Mouse (Mus musculus) megakaryocyte, adult 5-6 weeks (primary cell): ENCODE results near the gene Lmln. TPM values are rescaled to one million over a fixed set of nuclear protein-coding genes. Genes with fewer than 3 reads are reported as not detected.
A peak's percentile ranks its signal among the peaks of the same experiment; 100 is the strongest.
"Not testable (repeated sequence)": the region's sequence is repeated elsewhere in the genome, so short reads cannot be mapped to it uniquely, and the experiment has no call there.

Experiments used
- ATAC-seq: 2 replicates; pipeline ENCODE4 v1.8.0; 2016; ENCODE audit warnings: mild to moderate bottlenecking, inconsistent platforms; ENCODE audit not compliant: poor library complexity, severe bottlenecking
- total RNA-seq, 2 experiments: library from RNA; stranded (forward) in 1 of 2; stranded (reverse) in 1 of 2; fragments of 153-499, 151-499 nt in 1 of 2; fragments of 221-1000, 200-1000 nt in 1 of 2; gene quantifications; 2 replicates each; pipeline versions ENCODE4 v1.2.3 to v1.2.4; 2015 to 2017

The Lmln gene
- total RNA-seq, 2 experiments from 2014 or later: 1.6 to 2.6 TPM

- ATAC-seq: no peak; the same call in 1 of the 2 replicates
Measured at GRCm38 (mm10) chr16:33056786-33057185, 5.5 kb upstream of the Lmln start.

GRCm38 (mm10) chr16:33058033-33058432 is 4.3 kb upstream of the Lmln start:
- no peak for ATAC-seq

- not testable (repeated sequence) for ATAC-seq
Measured at GRCm38 (mm10) chr16:33058656-33059055, 3.7 kb upstream of the Lmln start.

- ATAC-seq: no peak
Measured at GRCm38 (mm10) chr16:33059471-33059870, 2.9 kb upstream of the Lmln start.

GRCm38 (mm10) chr16:33060926-33061325 is 1.4 kb upstream of the Lmln start:
- no peak for ATAC-seq

GRCm38 (mm10) chr16:33061400-33061799 is 921 bp upstream of the Lmln start:
- ATAC-seq: no peak

- ATAC-seq: peak; percentile 22
Measured at GRCm38 (mm10) chr16:33062682-33063131, 386 bp downstream of the Lmln start.

GRCm38 (mm10) chr16:33063267-33063666 is 946 bp downstream of the Lmln start:
- ATAC-seq: no peak

GRCm38 (mm10) chr16:33064636-33065035 is 2.3 kb downstream of the Lmln start:
- ATAC-seq: no peak

- ATAC-seq: no peak
Measured at GRCm38 (mm10) chr16:33070928-33071327, 8.6 kb downstream of the Lmln start.

- ATAC-seq: no peak
Measured at GRCm38 (mm10) chr16:33072871-33073557, 10.7 kb downstream of the Lmln start.

GRCm38 (mm10) chr16:33074967-33075366 is 12.6 kb downstream of the Lmln start:
- no peak for ATAC-seq

GRCm38 (mm10) chr16:33076078-33076477 is 13.8 kb downstream of the Lmln start:
- ATAC-seq: no peak

- ATAC-seq: peak; percentile 78
Measured at GRCm38 (mm10) chr16:33077069-33077627, 14.8 kb downstream of the Lmln start.

GRCm38 (mm10) chr16:33080063-33080462 is 17.7 kb downstream of the Lmln start:
- ATAC-seq: peak; percentile 65

GRCm38 (mm10) chr16:33082951-33083350 is 20.6 kb downstream of the Lmln start:
- ATAC-seq: no peak

- no peak for ATAC-seq
Measured at GRCm38 (mm10) chr16:33083996-33084395, 21.7 kb downstream of the Lmln start.

- no peak for ATAC-seq
Measured at GRCm38 (mm10) chr16:33085666-33086065, 23.3 kb downstream of the Lmln start.

- no peak for ATAC-seq
Measured at GRCm38 (mm10) chr16:33113726-33114125, 51.4 kb downstream of the Lmln start.

- no peak for ATAC-seq
Measured at GRCm38 (mm10) chr16:33123373-33123772, 61.1 kb downstream of the Lmln start.

- no peak for ATAC-seq
Measured at GRCm38 (mm10) chr16:33123938-33124820, 61.9 kb downstream of the Lmln start.

- no peak for ATAC-seq
Measured at GRCm38 (mm10) chr16:33127052-33127451, 64.7 kb downstream of the Lmln start.
